Mouse (Mus musculus): ENCODE results near the gene Txndc5. TPM values are rescaled to one million over a fixed set of nuclear protein-coding genes. Genes with fewer than 3 reads are reported as not detected.

The Txndc5 gene
- total RNA-seq, 2 experiments from 2014 or later: 42.9 to 44.3 TPM

Other genes with a start within 250 kb of the Txndc5 start
- gene Bmp6, start 183.7 kb downstream of the Txndc5 start, total RNA-seq (2021): 1 to 10 TPM; 3.0 to 6.4 TPM
- gene Bloc1s5, start 106.3 kb upstream of the Txndc5 start, total RNA-seq (2021): 10 to 100 TPM in 1 of 2 experiments, 1 to 10 TPM in 1; 9.6 to 10.3 TPM
- 10 to 100 TPM; 27.4 to 28.4 TPM for gene Eef1e1, start 130.2 kb upstream of the Txndc5 start, total RNA-seq (2021)

Measured in layer of hippocampus, postnatal 36 days (tissue).